In the genomic region with DNA sequence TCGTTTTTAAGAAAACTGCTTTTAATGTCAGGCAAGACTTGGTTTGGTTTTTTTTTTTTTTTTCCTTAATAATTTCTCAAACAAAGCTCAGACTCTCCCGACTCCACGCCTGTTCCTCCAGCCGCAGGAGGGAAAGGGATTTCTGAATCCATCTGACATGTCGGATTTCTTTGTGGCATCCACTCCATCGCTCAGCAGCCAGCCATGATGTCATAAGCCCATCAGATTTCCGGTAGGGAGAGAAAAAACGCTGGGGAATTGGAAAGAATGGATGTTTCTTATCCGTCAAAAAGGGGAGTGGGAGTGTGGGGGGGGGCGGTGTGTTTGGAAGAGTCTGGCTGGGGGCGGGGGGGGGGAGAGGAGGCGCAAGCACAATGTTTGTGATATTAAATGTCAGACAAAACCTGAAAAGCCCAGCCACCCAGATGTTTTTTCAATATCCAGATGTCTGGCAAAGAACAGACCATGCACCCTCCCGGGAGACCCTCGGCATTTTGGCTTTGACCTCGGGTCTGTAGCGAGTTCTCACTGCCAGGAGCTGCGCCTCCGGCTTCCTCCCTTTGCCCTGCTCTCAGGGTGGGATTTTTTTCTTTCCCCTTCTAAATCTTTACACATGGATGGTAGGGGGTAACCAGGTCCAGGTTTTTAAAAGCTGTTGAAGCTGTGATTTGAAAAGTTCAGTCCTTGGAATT, we compare ENCODE assay signal across 8 mouse cellular contexts. TPM values are rescaled to one million over a fixed set of nuclear protein-coding genes. Genes with fewer than 3 reads are reported as not detected.
DNase-seq lines count a peak whose midpoint lies in the region; ATAC-seq lines count a peak whose summit lies in the region.

No protein-coding gene starts in this region.

- peak overlapping the region; percentile 25 for H3K4me2 ChIP-seq in kidney, embryonic 14.5 days (replicated peaks; ENCODE audit: low read depth, low read length)
- H3K4me2 ChIP-seq in forebrain, embryonic 14.5 days (ENCODE audit: low read length): peak overlapping the region; percentile 49
- peak overlapping the region; percentile 57 for H3K4me2 ChIP-seq in midbrain, embryonic 16.5 days (ENCODE audit: low read length)

- WGBS in kidney, embryonic 14.5 days: 7% methylated on average over 18 of the region's 18 CpGs
- WGBS in forebrain, embryonic 14.5 days: under 1% methylated on average over 18 of the region's 18 CpGs
- WGBS in midbrain, embryonic 16.5 days: 1% methylated on average over 18 of the region's 18 CpGs

- no peak for ATAC-seq in kidney, embryonic 14.5 days (ENCODE audit: low FRiP score, low TSS enrichment)
- peak; percentile 11; the same call in 1 of the 2 replicates for ATAC-seq in forebrain, embryonic 14.5 days
- no peak for ATAC-seq in midbrain, embryonic 16.5 days

- H3K9me3 ChIP-seq in kidney, embryonic 14.5 days (ENCODE audit: control insufficient read depth, low read length): no peaks in the 10 kb centered on the region
- no peaks in the 10 kb centered on the region for H3K9me3 ChIP-seq in forebrain, embryonic 14.5 days (replicated peaks; ENCODE audit: control insufficient read depth, low read length)
- H3K9me3 ChIP-seq in midbrain, embryonic 16.5 days (replicated peaks; ENCODE audit: control insufficient read depth, low read length, poor library complexity, severe bottlenecking): no peaks in the 10 kb centered on the region

- no peak overlapping the region for H3K4me3 ChIP-seq in kidney, embryonic 14.5 days (ENCODE audit: low read length)
- H3K4me3 ChIP-seq in forebrain, embryonic 14.5 days (ENCODE audit: low read depth, low read length): peak overlapping the region; percentile 4; the same call in 1 of the 2 replicates
- H3K4me3 ChIP-seq in midbrain, embryonic 16.5 days (ENCODE audit: low read depth, low read length): peak overlapping the region; percentile 27

- no peaks in the 10 kb centered on the region for H3K36me3 ChIP-seq in kidney, embryonic 14.5 days (ENCODE audit: control insufficient read depth, insufficient read depth, low read length)
- no peaks in the 10 kb centered on the region for H3K36me3 ChIP-seq in forebrain, embryonic 14.5 days (ENCODE audit: control insufficient read depth, insufficient read depth, low read length)
- no peaks in the 10 kb centered on the region for H3K36me3 ChIP-seq in midbrain, embryonic 16.5 days (ENCODE audit: control insufficient read depth, insufficient read depth, low read length)

- peak overlapping the region; percentile 79; the same call in 1 of the 2 replicates for H3K27ac ChIP-seq in kidney, embryonic 14.5 days (ENCODE audit: low read depth, low read length)
- peak overlapping the region; percentile 92 for H3K27ac ChIP-seq in forebrain, embryonic 14.5 days (ENCODE audit: low read depth, low read length)
- H3K27ac ChIP-seq in midbrain, embryonic 16.5 days (ENCODE audit: low read length): peak overlapping the region; percentile 88

- DNase-seq in kidney, postnatal 36 days: no peak
- DNase-seq in forebrain, embryonic 14.5 days (ENCODE audit: low spot score): peak; percentile 85
- DNase-seq in heart, postnatal 4 days: peak; percentile 63
- DNase-seq in adipocyte (ENCODE audit: low spot score): no peak
- DNase-seq in ovary, adult 18-20 months (ENCODE audit: low spot score): no peak
- DNase-seq in spleen, adult 18-20 months: no peak

- peaks cover 6% of the 10 kb centered on the region; the same call in 1 of the 2 replicates for H3K27me3 ChIP-seq in kidney, embryonic 14.5 days (ENCODE audit: control insufficient read depth, insufficient read depth, low read length)
- H3K27me3 ChIP-seq in forebrain, embryonic 14.5 days (replicated peaks; ENCODE audit: control insufficient read depth, insufficient read depth, low read length): peaks cover 5% of the 10 kb centered on the region; the same call in 1 of the 2 replicates
- no peaks in the 10 kb centered on the region for H3K27me3 ChIP-seq in midbrain, embryonic 16.5 days (ENCODE audit: control insufficient read depth, insufficient read depth, low read depth, low read length)

- H3K4me1 ChIP-seq in kidney, embryonic 14.5 days (ENCODE audit: control insufficient read depth, insufficient read depth, low read length): peaks cover 48% of the 10 kb centered on the region
- H3K4me1 ChIP-seq in forebrain, embryonic 14.5 days (ENCODE audit: control insufficient read depth, insufficient read depth, low read length): peaks cover 49% of the 10 kb centered on the region
- H3K4me1 ChIP-seq in midbrain, embryonic 16.5 days (ENCODE audit: control insufficient read depth, insufficient read depth, low read length): peaks cover 55% of the 10 kb centered on the region

- H3K9ac ChIP-seq in kidney, embryonic 14.5 days (ENCODE audit: low read depth, low read length): peak overlapping the region; percentile 18; the same call in 1 of the 2 replicates
- H3K9ac ChIP-seq in forebrain, embryonic 14.5 days (ENCODE audit: low read length): peak overlapping the region; percentile 32
- H3K9ac ChIP-seq in midbrain, embryonic 16.5 days (ENCODE audit: low read depth, low read length): peak overlapping the region; percentile 58

RNA-seq across cellular contexts. Expression of gene Tcf20, which starts 4.8 kb away (rescaled TPM):
- polyA plus RNA-seq in kidney, embryonic 14.5 days (2014; fragmentation: Nextera tagmentation; extraction: Ambion mirVana): 7.1 and 11.6 TPM in 2 replicates
- polyA plus RNA-seq in forebrain, embryonic 14.5 days (2014; fragmentation: Nextera tagmentation; extraction: Ambion mirVana): 17.1 and 17.4 TPM in 2 replicates
- 10 to 100 TPM; 71.1 to 78.7 TPM for total RNA-seq in heart, postnatal 4 days (2021)
- 13.0 and 13.6 TPM in 2 replicates for polyA plus RNA-seq in midbrain, embryonic 16.5 days (2015; fragmentation: Nextera tagmentation; extraction: Ambion mirVana)

RNA-seq across cellular contexts. Expression of gene Nfam1, which starts 50.2 kb away (rescaled TPM):
- 2.0 and 3.4 TPM in 2 replicates for polyA plus RNA-seq in kidney, embryonic 14.5 days (2014; fragmentation: Nextera tagmentation; extraction: Ambion mirVana)
- 1.2 and 2.0 TPM in 2 replicates for polyA plus RNA-seq in forebrain, embryonic 14.5 days (2014; fragmentation: Nextera tagmentation; extraction: Ambion mirVana)
- 1 to 10 TPM in 1 of 2 experiments, under 1 TPM in 1; 0.98 to 1.4 TPM for total RNA-seq in heart, postnatal 4 days (2021)
- polyA plus RNA-seq in midbrain, embryonic 16.5 days (2015; fragmentation: Nextera tagmentation; extraction: Ambion mirVana): 2.6 and 3.0 TPM in 2 replicates

Comparison
In these comparisons a context has a peak if more than half of its experiments do, and no peak if none do; other contexts are left out.
1. DNase-seq: peak in forebrain, embryonic 14.5 days (single experiment) and heart, postnatal 4 days (single experiment); none in kidney, postnatal 36 days (0 of 2), adipocyte (single experiment), ovary, adult 18-20 months (single experiment) and spleen, adult 18-20 months (0 of 2).
2. Peak in every context shown above with its lines, with median percentiles within 50 percentile points of each other: H3K27ac ChIP-seq, H3K4me2 ChIP-seq and H3K9ac ChIP-seq.